Mouse (Mus musculus): ENCODE data around the gene Cep170b.

DNA sequence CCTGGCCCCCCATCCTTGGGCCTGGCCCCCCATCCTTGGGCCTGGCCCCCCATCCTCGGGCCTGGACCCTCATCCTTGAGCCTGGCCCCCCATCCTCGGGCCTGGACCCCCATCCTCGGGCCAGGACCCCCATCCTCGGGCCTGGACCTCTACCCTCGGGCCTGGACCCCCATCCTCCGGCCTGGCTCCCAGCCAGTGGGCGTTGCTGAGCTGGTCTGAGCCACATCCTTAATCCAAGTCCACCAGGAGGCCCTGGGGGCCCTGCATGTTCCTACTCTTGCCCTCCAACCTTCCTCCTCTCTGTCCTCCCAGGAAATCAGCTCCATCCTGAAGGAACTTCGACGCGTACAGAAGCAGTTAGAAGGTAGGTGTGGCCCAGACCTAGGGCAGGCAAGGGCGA, 24.0 kb downstream of the Cep170b start:
- TF ChIP-seq POLR2A (IDR thresholded peaks at IDR 0.05; ENCODE audit: borderline replicate concordance, insufficient read depth, low read length), result no peak
- no peak for TF ChIP-seq CTCF (IDR thresholded peaks at IDR 0.05; ENCODE audit: borderline replicate concordance, insufficient read depth, low read depth, low read length)

Data from cerebellum, adult 2 months (tissue).